Mouse (Mus musculus) hindbrain, postnatal 0 days (tissue): ENCODE data around the gene Uprt. TPM values are rescaled to one million over a fixed set of nuclear protein-coding genes. Genes with fewer than 3 reads are reported as not detected.

Experiments used
- ATAC-seq: fragments of 200-750 bp; cut with Nextera tagmentation; 2 replicates; pipeline ENCODE4 v1.8.0; 2017; ENCODE audit warnings: mild to moderate bottlenecking, moderate TSS enrichment, moderate library complexity
- DNase-seq: peaks from one replicate; pipeline ENCODE4 v3.0.0-alpha.2; 2015; ENCODE audit warnings: low spot score
- H3K27ac ChIP-seq: fragments of 300-500 bp; sonication (generic); 2 replicates; pipeline ENCODE4 v1.5.1; 2014; ENCODE audit warnings: mild to moderate bottlenecking
- H3K27me3 ChIP-seq: fragments of 300-500 bp; sonication (generic); 2 replicates; pipeline ENCODE4 v1.6.1; 2014; ENCODE audit warnings: low read length, mixed read lengths; ENCODE audit not compliant: insufficient read depth
- H3K36me3 ChIP-seq: fragments of 300-500 bp; sonication (generic); 2 replicates; pipeline ENCODE4 v1.6.1; 2014; ENCODE audit warnings: low read length, mixed read lengths; ENCODE audit not compliant: insufficient read depth
- H3K4me1 ChIP-seq: fragments of 300-500 bp; sonication (generic); 2 replicates; pipeline ENCODE4 v1.6.1; 2014; ENCODE audit warnings: antibody characterized with exemption, low read length, mixed read lengths; ENCODE audit not compliant: insufficient read depth
- H3K4me2 ChIP-seq: fragments of 300-500 bp; sonication (generic); 2 replicates; pipeline ENCODE4 v1.6.1; 2014; ENCODE audit warnings: low read depth, mild to moderate bottlenecking, low read length, moderate library complexity, mixed read lengths
- H3K4me3 ChIP-seq: fragments of 300-500 bp; sonication (generic); 2 replicates; pipeline ENCODE4 v1.5.1; 2014; ENCODE audit warnings: low read length
- H3K9ac ChIP-seq: fragments of 300-500 bp; sonication (generic); replicated peaks from 2 replicates; pipeline ENCODE4 v1.6.1; 2014; ENCODE audit warnings: mild to moderate bottlenecking, low read length, moderate library complexity, mixed read lengths
- H3K9me3 ChIP-seq: fragments of 300-500 bp; sonication (generic); 2 replicates; pipeline ENCODE4 v1.6.1; 2016; ENCODE audit warnings: low read length, mixed read lengths
- CTCF ChIP-seq: IDR thresholded peaks from 2 replicates; pipeline ENCODE4 v1.5.1; 2016; ENCODE audit warnings: antibody characterized with exemption, control low read depth, low read depth
- WGBS: fragments of 180-500 bp; shearing (Covaris S2); extraction: QIAGEN DNeasy Blood & Tissue Kit; methylation state at CpG from one replicate; pipeline ENCODE4 v1.1.7; 2014; 5-methylcytosine and 5-hydroxymethylcytosine counted together
- polyA plus RNA-seq: library from polyadenylated mRNA; unstranded; fragments of >200 nt; fragmentation: Nextera tagmentation; extraction: Ambion mirVana; gene quantifications from 2 replicates; pipeline ENCODE4 v1.2.1, GENCODE M21; 2015
- total RNA-seq: library from RNA; depleted of rRNA; stranded (reverse); fragments of >200 nt; gene quantifications from 2 replicates; pipeline ENCODE4 v1.2.3, GENCODE M21; 2014

Gene Uprt
- total and polyA plus RNA-seq, 2 experiments from 2014 or later = 1.2 to 9.5 TPM

DNA sequence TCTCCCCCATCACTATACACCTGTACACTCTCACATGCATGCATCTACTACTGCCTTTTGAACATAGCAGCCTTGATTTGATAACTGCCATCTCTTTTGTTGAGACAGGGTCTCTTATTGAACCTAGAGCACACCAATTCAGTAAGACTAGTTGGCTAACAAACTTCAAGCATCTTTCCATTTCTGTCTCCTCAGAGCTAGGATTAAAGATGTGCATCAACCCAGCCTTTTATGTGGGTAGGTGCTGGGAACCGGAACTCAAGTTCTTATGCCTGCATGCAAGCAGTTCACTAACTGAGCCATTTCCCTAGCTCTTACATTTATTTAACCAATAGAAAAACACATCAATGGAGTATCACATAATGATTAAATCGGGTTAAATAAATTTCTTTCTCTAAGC is 3.0 kb downstream of the Uprt start:
- WGBS = 84% methylated on average over 2 of the region's 2 CpGs

DNA sequence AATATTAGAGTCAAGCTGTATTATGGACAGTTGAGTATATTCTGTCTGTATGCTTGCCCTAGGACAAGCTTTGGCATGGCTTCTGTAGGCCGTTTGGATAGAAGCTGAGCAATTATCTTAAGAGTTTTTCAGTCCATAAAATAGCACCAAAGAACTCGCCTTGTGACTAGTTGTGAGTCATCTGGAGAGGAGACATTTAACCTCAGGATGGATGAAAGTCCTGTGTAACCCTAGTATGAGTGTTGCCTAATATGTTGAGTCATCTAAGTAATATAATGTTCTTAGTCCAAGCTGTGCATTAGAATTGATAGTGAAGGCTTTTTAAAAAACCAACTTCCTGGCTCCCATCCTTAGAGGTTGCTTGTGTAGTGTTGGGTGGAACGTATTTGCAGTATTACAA is 5.4 kb downstream of the Uprt start:
- ATAC-seq (no peak), DNase-seq (no peak)
- TF ChIP-seq CTCF = no peak
- H3K4me2 ChIP-seq = no peak overlapping the region
- H3K36me3 ChIP-seq = no peaks in the 10 kb centered on the region
- H3K4me3 ChIP-seq = no peak overlapping the region
- 76% methylated on average over 3 of the region's 3 CpGs for WGBS
- peaks cover 4% of the 10 kb centered on the region; the same call in 1 of the 2 replicates for H3K27me3 ChIP-seq
- no peak overlapping the region for H3K27ac ChIP-seq
- H3K9ac ChIP-seq = no peak overlapping the region
- H3K4me1 ChIP-seq = no peaks in the 10 kb centered on the region
- no peaks in the 10 kb centered on the region for H3K9me3 ChIP-seq

More for the DNA sequence above, 3.0 kb downstream of the Uprt start:
- Histone ChIP-seq H3K27ac (no peak overlapping the region), H3K4me2 (no peak overlapping the region), H3K4me1 (no peaks in the 10 kb centered on the region), H3K36me3 (no peaks in the 10 kb centered on the region), H3K9me3 (no peaks in the 10 kb centered on the region), H3K27me3 (peaks cover 4% of the 10 kb centered on the region; the same call in 1 of the 2 replicates), H3K4me3 (no peak overlapping the region), H3K9ac (no peak overlapping the region)
- no peak for TF ChIP-seq CTCF
- no peak for DNase-seq
- ATAC-seq = no peak

DNA sequence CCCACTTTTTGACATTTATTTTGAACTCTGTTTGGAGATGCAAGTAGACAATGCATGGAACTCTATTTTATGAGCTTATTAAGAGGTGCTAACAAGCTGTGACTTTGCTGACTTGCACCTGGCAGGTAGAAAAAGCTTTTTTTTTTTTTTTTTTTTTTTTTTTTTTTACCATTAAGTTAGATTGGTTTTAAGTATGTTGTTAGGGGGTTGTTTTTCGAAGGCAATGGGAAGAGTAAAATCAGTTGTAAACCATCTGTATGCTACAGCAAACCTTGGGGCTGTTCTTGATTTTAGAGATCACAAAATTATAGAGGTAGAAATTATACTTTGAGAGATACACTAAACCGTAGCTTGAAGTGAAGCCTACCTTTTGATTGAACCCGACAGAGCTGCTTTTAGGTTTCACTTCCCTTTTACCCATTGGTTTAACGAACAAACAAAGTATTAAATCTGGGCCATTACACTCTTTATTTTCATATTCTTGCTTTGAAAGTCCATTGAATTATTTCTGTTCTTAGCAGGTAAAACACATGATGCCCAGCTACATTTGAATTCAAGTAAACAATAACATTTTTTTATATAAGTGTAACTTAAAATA is 6.4 kb downstream of the Uprt start:
- no peaks in the 10 kb centered on the region for H3K9me3 ChIP-seq
- no peak for TF ChIP-seq CTCF
- H3K27me3 ChIP-seq = peaks cover 4% of the 10 kb centered on the region; the same call in 1 of the 2 replicates
- no peak overlapping the region for H3K4me2 ChIP-seq
- H3K9ac ChIP-seq = no peak overlapping the region
- WGBS = 87% methylated on average over 4 of the region's 4 CpGs
- H3K27ac ChIP-seq = no peak overlapping the region
- ATAC-seq (no peak), DNase-seq (no peak)
- no peaks in the 10 kb centered on the region for H3K4me1 ChIP-seq
- H3K4me3 ChIP-seq = no peak overlapping the region
- no peaks in the 10 kb centered on the region for H3K36me3 ChIP-seq

DNA sequence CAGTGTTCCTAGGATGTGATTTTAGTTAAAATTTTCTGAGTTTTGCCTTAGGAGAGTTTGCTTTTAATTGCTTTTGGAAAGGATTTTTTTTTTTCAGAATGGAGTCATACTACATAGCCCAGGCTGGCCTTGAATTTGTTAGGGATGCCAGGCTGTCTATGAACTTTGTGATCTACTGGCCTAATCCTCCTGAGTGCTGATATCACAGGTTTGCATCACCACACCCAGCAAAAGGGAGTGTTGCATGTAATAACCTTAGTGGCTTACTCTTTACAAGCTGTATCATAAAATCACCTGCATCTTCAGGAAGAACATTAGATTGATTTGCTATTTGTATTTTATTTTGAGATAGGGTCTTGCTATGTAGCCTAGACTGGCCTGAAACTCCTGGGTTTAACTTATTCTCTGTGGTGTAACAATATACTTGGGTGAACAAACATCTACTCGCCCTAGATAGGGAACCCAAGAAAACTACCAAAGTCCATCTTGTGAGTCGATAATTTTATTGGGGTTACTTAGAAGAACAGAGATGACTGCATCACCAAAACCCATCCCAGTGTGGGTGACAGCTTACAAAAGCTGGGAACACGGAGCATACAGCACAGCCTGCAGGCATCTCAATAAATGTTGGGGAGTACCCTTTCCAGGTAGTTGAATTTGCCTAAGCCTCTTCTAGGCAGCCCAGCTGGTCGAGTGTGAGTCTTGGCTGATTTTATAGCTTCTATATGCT is 7.2 kb downstream of the Uprt start:
- peaks cover 4% of the 10 kb centered on the region; the same call in 1 of the 2 replicates for H3K27me3 ChIP-seq
- 62% methylated on average over 4 of the region's 4 CpGs for WGBS
- ATAC-seq = no peak
- H3K9me3 ChIP-seq = no peaks in the 10 kb centered on the region
- H3K4me1 ChIP-seq = no peaks in the 10 kb centered on the region
- H3K9ac ChIP-seq = no peak overlapping the region
- no peak overlapping the region for H3K27ac ChIP-seq
- H3K4me3 ChIP-seq = no peak overlapping the region
- TF ChIP-seq CTCF = no peak
- no peaks in the 10 kb centered on the region for H3K36me3 ChIP-seq
- no peak for DNase-seq
- no peak overlapping the region for H3K4me2 ChIP-seq

DNA sequence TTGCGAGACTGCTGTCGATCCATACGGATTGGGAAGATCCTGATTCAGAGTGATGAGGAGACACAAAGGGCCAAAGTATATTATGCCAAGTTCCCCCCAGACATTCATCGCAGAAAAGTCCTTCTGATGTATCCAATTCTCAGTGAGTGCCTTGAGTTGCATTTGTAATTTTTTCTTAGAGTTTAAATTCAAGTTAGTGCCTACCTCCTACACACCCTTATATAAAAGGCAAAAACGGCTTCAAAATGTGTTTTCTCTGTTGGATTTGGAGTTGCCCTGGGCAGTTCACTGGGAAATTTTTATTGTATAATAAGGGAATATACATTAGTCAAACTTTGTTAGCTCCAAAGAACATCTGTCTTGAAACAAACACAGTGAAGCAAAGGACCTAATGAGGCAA is 19.1 kb downstream of the Uprt start:
- no peaks in the 10 kb centered on the region for H3K36me3 ChIP-seq
- no peak overlapping the region for H3K4me3 ChIP-seq
- TF ChIP-seq CTCF = no peak
- no peaks in the 10 kb centered on the region for H3K4me1 ChIP-seq
- H3K27ac ChIP-seq = no peak overlapping the region
- no peak overlapping the region for H3K4me2 ChIP-seq
- H3K9me3 ChIP-seq = no peaks in the 10 kb centered on the region
- 75% methylated on average over 5 of the region's 5 CpGs for WGBS
- no peaks in the 10 kb centered on the region for H3K27me3 ChIP-seq
- ATAC-seq (no peak), DNase-seq (no peak)
- no peak overlapping the region for H3K9ac ChIP-seq

DNA sequence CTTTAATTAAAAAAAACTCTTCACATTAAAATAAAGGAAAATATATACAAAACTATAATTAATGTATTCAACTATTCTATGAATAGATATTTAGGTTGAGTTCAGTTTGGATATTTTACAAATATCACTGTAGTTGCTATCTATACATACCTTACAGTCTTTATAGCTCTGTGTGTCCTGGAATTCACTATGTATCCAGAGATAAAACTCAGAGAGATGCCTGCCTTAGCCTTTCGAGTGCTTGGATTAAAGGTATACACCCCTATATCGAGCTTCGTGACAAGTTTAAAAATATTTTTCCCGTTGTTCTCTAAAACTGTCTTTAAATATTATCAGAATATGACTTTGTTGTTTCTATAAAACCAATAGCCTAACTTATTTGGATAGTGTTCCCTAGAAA is 60.0 kb downstream of the Uprt start:
- Histone ChIP-seq H3K4me3 (no peak overlapping the region), H3K27me3 (no peaks in the 10 kb centered on the region; the same call in 1 of the 2 replicates), H3K9ac (no peak overlapping the region), H3K36me3 (no peaks in the 10 kb centered on the region), H3K9me3 (no peaks in the 10 kb centered on the region), H3K27ac (no peak overlapping the region), H3K4me1 (no peaks in the 10 kb centered on the region), H3K4me2 (no peak overlapping the region)
- no peak for DNase-seq
- TF ChIP-seq CTCF = no peak
- ATAC-seq = no peak
- WGBS = 95% methylated on average over 4 of the region's 4 CpGs

DNA sequence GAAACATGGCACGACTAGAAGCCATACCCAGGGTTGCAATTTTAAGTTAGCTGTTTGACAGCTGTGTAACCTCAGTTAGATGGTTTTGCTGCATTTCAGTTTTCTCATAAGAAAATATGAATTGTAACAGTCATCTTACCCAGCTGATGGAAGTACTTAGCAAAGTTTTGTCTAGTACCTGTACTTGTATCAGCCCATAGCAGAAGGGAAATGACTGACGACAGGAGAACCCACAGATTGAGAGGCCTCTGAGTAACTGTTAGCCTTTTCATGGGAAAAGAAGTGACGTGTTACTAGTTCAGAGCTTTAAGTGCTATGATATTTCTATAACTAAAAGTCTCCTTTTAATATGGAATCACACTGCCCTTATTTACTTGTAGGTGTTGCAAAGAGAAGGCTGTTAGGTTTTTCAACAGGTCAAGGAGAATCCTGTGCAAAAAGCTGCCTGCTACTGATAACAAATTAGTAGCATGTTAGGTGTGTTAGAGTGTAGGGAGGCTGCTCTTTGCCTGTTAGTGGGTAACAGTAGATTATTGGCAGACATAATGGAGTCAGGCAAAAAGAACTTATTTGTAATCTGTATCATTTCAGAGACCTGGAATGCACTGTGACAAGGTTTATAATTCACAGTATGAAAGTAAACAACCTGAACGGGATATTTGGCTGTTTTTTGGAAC is 61.4 kb downstream of the Uprt start:
- no peaks in the 10 kb centered on the region for H3K36me3 ChIP-seq
- no peak for DNase-seq
- no peak overlapping the region for H3K4me3 ChIP-seq
- H3K4me1 ChIP-seq = no peaks in the 10 kb centered on the region
- no peak overlapping the region for H3K27ac ChIP-seq
- H3K27me3 ChIP-seq = no peaks in the 10 kb centered on the region; the same call in 1 of the 2 replicates
- no peak for ATAC-seq
- 68% methylated on average over 4 of the region's 4 CpGs for WGBS
- no peak for TF ChIP-seq CTCF
- H3K4me2 ChIP-seq = no peak overlapping the region
- no peak overlapping the region for H3K9ac ChIP-seq
- H3K9me3 ChIP-seq = no peaks in the 10 kb centered on the region
